Mouse (Mus musculus) heart, embryonic 11.5 days (tissue): ENCODE measurements at regions not wholly inside any gene's neighbourhood (a gene's known extent, or its start where the extent isn't known, plus 50 kb on each side); places are given as distances from the start of the nearest gene placed in this dataset.

Source experiments
- ATAC-seq: fragments of 200-750 bp; cut with Nextera tagmentation; replicated peaks from 2 replicates; pipeline ENCODE4 v1.8.0; 2017; ENCODE audit warnings: moderate library complexity; ENCODE audit not compliant: insufficient number of reproducible peaks, low FRiP score, low TSS enrichment
- H3K27ac ChIP-seq: fragments of 300-500 bp; sonication (generic); 2 replicates; pipeline ENCODE4 v1.5.1; 2014; ENCODE audit warnings: mild to moderate bottlenecking, low read depth, low read length
- H3K27me3 ChIP-seq: fragments of 300-500 bp; sonication (generic); 2 replicates; pipeline ENCODE4 v1.6.1; 2014; ENCODE audit warnings: mild to moderate bottlenecking, low read length, mixed read lengths; ENCODE audit not compliant: control insufficient read depth, insufficient read depth
- H3K36me3 ChIP-seq: fragments of 300-500 bp; sonication (generic); 2 replicates; pipeline ENCODE4 v1.6.1; 2014; ENCODE audit warnings: mild to moderate bottlenecking, low read length, moderate library complexity, mixed read lengths; ENCODE audit not compliant: control insufficient read depth, insufficient read depth
- H3K4me1 ChIP-seq: fragments of 300-500 bp; sonication (generic); 2 replicates; pipeline ENCODE4 v1.6.1; 2014; ENCODE audit warnings: low read length; ENCODE audit not compliant: control insufficient read depth, insufficient read depth
- H3K4me2 ChIP-seq: fragments of 300-500 bp; sonication (generic); 2 replicates; pipeline ENCODE4 v1.6.1; 2014; ENCODE audit warnings: mild to moderate bottlenecking, moderate library complexity
- H3K4me3 ChIP-seq: fragments of 300-500 bp; sonication (generic); 2 replicates; pipeline ENCODE4 v1.5.1; 2014; ENCODE audit warnings: low read depth, low read length
- H3K9ac ChIP-seq: fragments of 300-500 bp; sonication (generic); 2 replicates; pipeline ENCODE4 v1.6.1; 2014; ENCODE audit warnings: mild to moderate bottlenecking, low read depth, low read length, moderate library complexity
- H3K9me3 ChIP-seq: fragments of 300-500 bp; sonication (generic); replicated peaks from 2 replicates; pipeline ENCODE4 v1.6.1; 2016; ENCODE audit warnings: low read length; ENCODE audit not compliant: control insufficient read depth
- WGBS: fragments of 180-500 bp; shearing (Covaris S2); extraction: QIAGEN DNeasy Blood & Tissue Kit; methylation state at CpG from one replicate; pipeline ENCODE4 v1.1.7; 2014; ENCODE audit not compliant: insufficient replicate concordance; 5-methylcytosine and 5-hydroxymethylcytosine counted together

DNA sequence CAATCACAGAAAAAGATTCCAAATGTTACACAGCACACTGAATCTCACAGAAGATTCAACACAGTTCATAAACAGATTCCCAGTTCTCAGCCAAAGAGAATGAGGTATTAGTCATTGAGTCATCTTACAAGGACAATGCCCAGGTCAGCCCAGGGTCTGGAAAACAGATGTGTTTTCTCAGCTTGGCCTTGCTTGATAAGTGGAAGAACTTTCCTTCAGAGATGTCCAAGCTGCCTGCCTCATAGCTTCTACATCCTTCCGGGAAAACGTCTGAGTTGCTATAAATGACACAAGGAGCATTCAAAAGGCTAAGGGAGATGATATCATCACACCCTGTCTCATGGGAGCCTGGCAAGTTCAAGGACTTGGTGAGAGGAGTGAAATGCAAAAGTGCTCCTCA is 139.9 kb upstream of the Pdzrn3 start:
- Histone ChIP-seq H3K4me3 (no peak overlapping the region), H3K27ac (no peak overlapping the region), H3K9me3 (no peaks in the 10 kb centered on the region), H3K9ac (no peak overlapping the region), H3K36me3 (no peaks in the 10 kb centered on the region), H3K4me2 (no peak overlapping the region), H3K27me3 (no peaks in the 10 kb centered on the region), H3K4me1 (peaks cover 8% of the 10 kb centered on the region)
- no peak for ATAC-seq
- WGBS, result 27% methylated on average over 2 of the region's 2 CpGs

DNA sequence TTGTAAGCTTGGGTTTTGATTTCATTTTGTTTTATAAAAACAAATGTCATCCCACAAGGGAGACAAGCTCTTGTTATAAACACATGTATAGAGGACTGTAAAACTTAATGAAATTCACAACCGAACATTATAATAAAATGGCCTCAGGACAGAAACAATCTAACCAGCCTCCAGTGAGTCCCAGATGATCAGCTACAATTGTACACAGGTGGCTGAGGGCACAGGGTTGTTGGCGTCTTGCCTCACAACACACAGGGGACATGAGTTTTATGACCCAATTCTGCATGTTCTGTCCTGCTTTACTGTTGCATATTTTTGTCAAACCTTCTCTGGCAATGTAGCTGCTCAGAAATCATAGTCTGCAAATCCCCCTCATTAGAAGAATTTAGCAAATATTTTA is 136.0 kb upstream of the Pdzrn3 start:
- Histone ChIP-seq H3K27me3 (no peaks in the 10 kb centered on the region), H3K9me3 (no peaks in the 10 kb centered on the region)
- 81% methylated on average over 2 of the region's 2 CpGs for WGBS

DNA sequence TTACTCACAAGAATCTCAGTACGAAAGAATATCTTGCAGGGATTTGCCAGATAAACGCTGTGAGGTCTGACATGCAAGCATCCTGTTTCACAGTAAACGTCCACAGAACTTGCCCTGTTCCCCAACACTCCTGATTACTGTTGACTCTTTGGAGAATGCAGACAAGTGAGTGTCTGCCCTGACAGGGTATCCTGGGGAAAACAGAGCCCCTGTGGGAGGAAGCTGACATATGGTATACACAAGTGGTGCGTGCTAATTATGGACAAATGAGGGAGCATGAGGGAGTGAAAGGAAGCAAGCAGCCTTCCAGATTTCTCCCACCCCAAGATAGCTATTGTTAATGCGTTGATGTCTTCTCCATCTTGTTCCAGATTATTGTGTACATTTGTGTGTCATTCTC is 124.5 kb upstream of the Pdzrn3 start:
- Histone ChIP-seq H3K27me3 (no peaks in the 10 kb centered on the region), H3K4me3 (no peak overlapping the region), H3K9ac (no peak overlapping the region), H3K9me3 (no peaks in the 10 kb centered on the region), H3K4me2 (no peak overlapping the region), H3K27ac (no peak overlapping the region), H3K4me1 (no peaks in the 10 kb centered on the region), H3K36me3 (no peaks in the 10 kb centered on the region)
- WGBS, result 28% methylated on average over 5 of the region's 5 CpGs
- ATAC-seq, result no peak

More for the DNA sequence above, 136.0 kb upstream of the Pdzrn3 start:
- no peak overlapping the region for H3K9ac ChIP-seq
- H3K27ac ChIP-seq, result no peak overlapping the region
- H3K4me2 ChIP-seq, result no peak overlapping the region
- H3K4me1 ChIP-seq, result peaks cover 2% of the 10 kb centered on the region; the same call in 1 of the 2 replicates
- H3K36me3 ChIP-seq, result no peaks in the 10 kb centered on the region
- ATAC-seq, result no peak
- no peak overlapping the region for H3K4me3 ChIP-seq

DNA sequence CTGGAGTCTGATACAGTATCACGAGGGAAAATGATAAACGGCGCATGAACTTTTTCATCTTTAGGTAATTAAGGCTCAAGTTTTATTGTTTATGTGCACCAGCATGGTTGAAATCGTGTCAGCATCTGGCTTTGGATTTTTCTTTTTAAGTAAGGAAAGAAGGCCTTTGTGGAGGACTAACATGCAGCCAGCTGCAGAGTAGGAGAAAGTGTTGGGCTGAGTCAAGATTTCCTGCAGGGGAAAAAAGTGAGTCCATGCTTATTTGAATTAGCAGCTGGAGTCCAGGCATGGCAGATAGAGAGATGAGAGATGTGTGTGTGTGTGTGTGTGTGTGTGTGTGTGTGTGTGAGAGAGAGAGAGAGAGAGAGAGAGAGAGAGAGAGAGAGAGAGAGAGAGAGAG is 124.0 kb upstream of the Pdzrn3 start:
- Histone ChIP-seq H3K4me2 (no peak overlapping the region), H3K4me1 (no peaks in the 10 kb centered on the region), H3K36me3 (no peaks in the 10 kb centered on the region), H3K9me3 (no peaks in the 10 kb centered on the region), H3K27me3 (no peaks in the 10 kb centered on the region), H3K4me3 (no peak overlapping the region), H3K27ac (no peak overlapping the region), H3K9ac (no peak overlapping the region)
- 70% methylated on average over 4 of the region's 4 CpGs for WGBS
- ATAC-seq, result no peak

DNA sequence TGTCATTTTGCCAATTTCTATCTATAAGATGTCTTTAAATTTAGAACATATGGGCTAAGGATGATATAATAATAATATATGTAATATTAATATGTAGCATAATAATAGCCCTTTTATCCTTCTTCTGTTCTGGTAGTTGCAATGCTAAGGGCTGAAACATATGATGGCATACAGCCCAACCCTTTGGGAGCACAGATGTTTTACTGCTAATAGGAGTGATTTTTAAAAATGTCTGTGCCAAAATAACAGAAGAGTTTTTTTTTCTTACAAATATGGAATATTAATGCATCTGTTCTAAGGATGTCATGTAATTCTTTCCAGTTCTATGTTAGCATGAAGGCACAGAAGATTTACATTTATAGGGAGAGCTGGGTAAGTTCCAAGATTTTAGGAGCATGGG is 122.5 kb upstream of the Pdzrn3 start:
- no peak for ATAC-seq
- Histone ChIP-seq H3K4me1 (no peaks in the 10 kb centered on the region), H3K27me3 (no peaks in the 10 kb centered on the region), H3K27ac (no peak overlapping the region), H3K9me3 (no peaks in the 10 kb centered on the region), H3K4me3 (no peak overlapping the region), H3K36me3 (no peaks in the 10 kb centered on the region), H3K9ac (no peak overlapping the region), H3K4me2 (no peak overlapping the region)

DNA sequence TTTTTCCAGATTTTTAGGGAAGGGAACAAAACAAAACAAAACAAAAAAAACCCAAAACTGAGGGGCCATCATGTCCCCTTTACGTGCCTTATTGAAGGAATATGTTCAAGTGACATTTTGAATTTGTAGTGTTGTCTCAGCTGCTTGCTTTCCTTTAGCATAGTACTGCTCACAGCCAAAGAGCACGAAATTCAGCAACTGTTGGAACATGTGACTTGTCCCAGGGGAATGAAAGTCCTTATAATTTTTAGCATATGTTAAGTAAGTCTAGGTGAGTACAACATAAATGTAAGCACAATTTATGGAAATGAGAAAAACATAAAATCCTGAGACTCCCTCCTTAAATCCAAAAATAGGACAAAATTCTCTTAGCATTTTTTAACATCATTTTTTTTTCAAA is 110.8 kb upstream of the Pdzrn3 start:
- Histone ChIP-seq H3K36me3 (no peaks in the 10 kb centered on the region), H3K27ac (no peak overlapping the region), H3K4me3 (no peak overlapping the region), H3K4me2 (no peak overlapping the region), H3K9ac (no peak overlapping the region), H3K4me1 (peaks cover 2% of the 10 kb centered on the region; the same call in 1 of the 2 replicates), H3K27me3 (no peaks in the 10 kb centered on the region), H3K9me3 (no peaks in the 10 kb centered on the region)
- ATAC-seq, result no peak
- WGBS, result 68% methylated on average over 2 of the region's 2 CpGs

DNA sequence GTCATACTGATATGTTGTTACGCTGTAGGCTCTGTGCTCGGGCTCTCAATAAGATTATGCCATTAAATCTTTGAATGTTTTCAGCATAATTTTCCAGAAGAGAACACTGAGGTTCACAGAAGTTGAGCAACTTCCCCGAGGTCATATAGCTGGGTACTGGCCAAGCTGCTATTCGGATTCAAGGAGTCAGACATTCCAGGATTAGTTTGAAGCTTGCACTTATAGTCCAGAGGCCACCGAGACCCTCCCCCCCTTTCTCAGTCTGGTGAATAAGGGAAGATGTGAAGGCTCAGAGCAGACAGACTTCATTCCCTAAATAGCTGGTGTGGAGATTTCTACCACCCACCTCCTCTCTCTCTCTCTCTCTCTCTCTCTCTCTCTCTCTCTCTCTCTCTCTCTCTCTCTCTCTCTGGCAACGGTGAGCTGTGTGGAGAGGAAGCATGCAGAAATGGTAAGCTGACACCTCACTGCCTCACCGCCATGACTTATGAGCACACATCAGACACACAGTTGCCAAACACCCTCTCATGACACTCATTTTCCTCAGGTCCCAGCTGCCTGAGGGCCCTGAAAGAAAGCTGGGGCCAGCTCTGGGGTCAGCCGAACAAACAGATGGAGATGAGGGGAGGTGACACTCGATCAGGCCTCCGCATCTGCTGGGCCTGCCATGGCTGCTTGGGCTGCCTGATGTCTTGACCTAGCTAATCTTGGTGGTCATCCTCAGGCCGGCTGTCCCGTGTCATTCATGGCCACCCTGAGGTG is 107.0 kb upstream of the Pdzrn3 start:
- Histone ChIP-seq H3K27ac (no peak overlapping the region), H3K4me2 (no peak overlapping the region), H3K4me3 (no peak overlapping the region), H3K4me1 (peaks cover 5% of the 10 kb centered on the region; the same call in 1 of the 2 replicates), H3K9me3 (no peaks in the 10 kb centered on the region), H3K9ac (no peak overlapping the region), H3K27me3 (no peaks in the 10 kb centered on the region), H3K36me3 (no peaks in the 10 kb centered on the region)
- 42% methylated on average over 12 of the region's 12 CpGs for WGBS
- ATAC-seq, result no peak

DNA sequence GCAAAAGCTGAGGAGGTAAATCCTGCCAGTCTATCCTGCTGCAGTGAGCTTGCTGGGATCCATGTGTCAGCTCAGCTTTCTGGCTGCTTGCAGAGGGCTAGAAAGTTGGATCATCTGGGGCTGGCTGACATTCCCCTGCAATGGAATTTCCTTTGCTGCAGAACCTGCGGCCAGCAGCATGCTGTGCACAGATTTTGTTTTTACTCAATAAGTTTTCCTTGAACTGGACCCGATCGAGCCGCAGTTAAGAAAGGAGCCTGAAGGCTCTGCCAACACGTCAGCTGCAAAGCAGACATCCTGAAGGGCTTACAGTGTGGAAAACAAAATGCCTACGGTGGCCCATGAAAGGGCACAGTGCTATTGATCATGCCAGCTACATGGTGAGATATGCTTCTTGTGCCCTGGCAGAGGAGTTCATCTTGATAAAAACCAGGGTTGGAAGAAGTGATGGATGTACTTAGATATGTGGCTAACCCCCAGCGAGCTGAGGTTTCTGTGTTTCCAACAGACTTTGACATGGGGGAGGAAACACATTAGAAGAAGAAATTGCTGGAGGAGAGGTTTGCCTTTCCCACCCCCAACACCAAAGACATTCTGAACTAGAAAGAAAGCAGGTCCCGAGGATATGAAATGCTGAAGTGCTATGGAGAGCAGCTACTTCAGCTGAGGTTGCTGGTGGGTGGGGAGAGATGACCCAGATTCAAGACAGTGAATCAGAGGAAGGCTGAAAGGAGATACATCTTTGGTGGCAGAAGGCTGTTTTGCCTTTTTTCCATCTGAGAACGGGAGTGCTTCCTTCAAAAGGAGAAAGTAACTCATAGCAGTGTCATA is 105.2 kb upstream of the Pdzrn3 start:
- Histone ChIP-seq H3K4me1 (peaks cover 5% of the 10 kb centered on the region; the same call in 1 of the 2 replicates), H3K36me3 (no peaks in the 10 kb centered on the region), H3K9me3 (no peaks in the 10 kb centered on the region), H3K27ac (no peak overlapping the region), H3K9ac (no peak overlapping the region), H3K27me3 (no peaks in the 10 kb centered on the region), H3K4me3 (no peak overlapping the region), H3K4me2 (no peak overlapping the region; the same call in 1 of the 2 replicates)
- 45% methylated on average over 9 of the region's 9 CpGs for WGBS
- ATAC-seq, result no peak
